Mouse (Mus musculus) gastrocnemius, postnatal 14 days (tissue): Measurements from ENCODE around the gene Rnf126. TPM values are rescaled to one million over a fixed set of nuclear protein-coding genes. Genes with fewer than 3 reads are reported as not detected.

ENCODE experiments used
- DNase-seq: peaks from one replicate; pipeline ENCODE4 v3.0.0; 2021; ENCODE audit warnings: mixed read lengths
- intact Hi-C: fragments of 180-260 bp; cut with DNase I; formaldehyde crosslinking; loops from one replicate; pipeline ENCODE4 v1.15.1; 2025; ENCODE audit warnings: low total_unique reads
- total RNA-seq, 2 experiments: library from RNA; stranded (reverse); gene quantifications; 2 replicates each; pipeline ENCODE4 v1.2.3; 2021

The Rnf126 gene
- total RNA-seq, 2 experiments from 2014 or later: 25.9 to 30.6 TPM

DNA sequence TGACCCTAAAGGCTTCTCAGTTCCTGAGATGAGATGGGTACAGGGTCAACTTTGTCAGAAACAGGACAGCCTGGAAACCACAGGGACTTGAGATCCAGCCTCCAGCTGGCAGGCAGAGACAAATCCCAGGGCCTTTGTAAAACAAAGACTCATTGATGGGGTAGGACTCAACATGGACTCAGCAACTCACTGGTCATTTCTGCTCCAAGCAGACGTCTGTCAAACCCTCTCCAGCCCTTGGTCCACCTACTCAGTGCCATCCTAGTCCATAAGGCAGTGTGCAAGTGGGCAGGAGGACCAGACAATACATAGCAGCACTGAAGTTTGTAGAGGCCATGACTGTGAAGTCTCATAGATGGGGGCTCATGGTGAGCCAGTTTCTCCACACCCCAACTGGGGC is 53.6 kb downstream of the Rnf126 start:
- intact Hi-C loops: no loop called here
- DNase-seq: no peak

DNA sequence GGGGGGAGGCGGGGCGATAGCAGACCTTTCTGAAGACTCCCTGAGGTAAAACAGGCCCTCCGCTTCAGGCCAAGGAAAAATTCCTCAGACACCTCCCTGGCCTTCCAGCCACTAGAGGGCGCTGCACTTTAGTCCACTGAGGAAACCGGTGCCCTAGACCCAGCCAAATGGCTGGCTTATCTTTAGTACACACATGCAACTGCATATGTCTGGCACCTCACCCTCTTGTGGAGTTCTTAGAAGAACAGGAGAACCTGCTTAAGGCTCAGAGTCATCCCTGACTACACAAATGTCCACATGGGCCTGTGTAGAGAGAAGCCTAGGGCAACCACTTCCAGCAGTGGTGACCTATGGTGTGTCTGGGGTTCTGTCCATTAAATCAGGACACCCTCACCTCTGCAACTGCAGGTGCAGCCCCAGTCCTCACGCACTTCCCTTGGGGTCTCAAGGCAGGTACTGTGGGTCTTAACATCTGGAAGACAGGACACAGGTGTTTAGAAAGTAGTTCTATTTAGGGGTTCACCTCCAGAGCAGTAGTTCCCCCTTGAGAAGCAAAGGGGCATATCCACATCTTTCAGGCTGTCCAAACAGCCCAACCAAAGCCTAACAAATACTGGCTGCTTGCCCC is 54.1 kb downstream of the Rnf126 start:
- intact Hi-C loops: no loop called here

DNA sequence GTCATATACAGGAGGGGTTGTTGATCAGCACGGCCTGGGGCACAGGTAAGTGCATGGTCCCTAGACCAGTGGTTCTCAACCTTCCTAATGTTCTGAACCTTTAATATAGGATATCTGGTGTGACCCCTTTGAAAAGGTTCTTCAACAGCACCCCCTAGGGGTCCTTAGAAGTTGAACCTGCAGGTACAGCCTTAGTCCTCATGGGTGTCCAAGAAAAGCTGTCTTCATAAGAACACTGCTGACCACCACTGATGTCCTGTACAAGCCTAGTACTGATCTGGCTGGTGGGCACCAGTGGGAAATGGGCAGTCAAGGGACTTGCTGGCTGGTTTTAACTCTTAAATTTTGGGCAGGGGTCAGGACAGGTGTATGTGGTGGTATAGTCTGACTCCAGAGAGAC is 54.7 kb downstream of the Rnf126 start:
- no peak for DNase-seq
- intact Hi-C loops: no loop called here

More for the DNA sequence above, 54.1 kb downstream of the Rnf126 start:
- DNase-seq: peak; percentile 81

DNA sequence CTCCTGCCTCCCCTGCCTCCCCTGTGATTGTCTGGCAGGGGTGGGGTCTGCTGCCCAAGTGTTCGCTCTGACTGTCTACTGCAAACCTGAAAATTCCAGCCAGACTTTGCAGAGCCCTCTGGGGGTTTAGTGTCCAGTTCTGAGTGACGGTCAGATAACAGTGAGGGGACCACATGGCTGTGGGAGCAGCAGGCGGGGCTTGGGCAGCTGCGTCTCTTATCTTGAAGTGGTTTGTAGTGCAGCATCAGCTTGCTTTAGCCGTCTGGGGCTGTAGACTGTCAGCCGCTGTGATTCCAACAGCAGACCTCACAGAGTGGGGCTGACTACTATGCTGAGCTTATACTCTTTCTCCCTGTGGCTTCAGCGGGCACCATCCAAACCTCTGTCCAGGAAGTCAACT is 57.4 kb downstream of the Rnf126 start:
- DNase-seq: no peak
- intact Hi-C loops: no loop called here

DNA sequence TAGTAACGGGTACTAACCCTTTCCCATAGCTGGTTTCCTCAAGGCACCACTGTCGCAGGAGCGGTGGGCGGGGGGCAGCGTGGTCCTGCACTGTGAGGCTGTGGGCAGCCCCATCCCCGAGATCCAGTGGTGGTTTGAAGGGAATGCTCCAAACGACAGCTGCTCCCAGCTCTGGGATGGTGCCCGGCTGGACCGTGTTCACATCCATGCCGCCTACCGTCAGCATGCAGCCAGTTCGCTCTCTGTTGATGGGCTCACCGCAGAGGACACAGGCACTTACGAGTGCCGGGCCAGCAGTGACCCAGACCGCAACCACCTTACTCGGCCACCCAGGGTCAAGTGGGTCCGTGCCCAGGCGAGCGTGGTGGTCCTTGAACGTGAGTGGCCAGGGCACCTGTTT is 58.1 kb downstream of the Rnf126 start:
- peak; percentile 57 for DNase-seq
- intact Hi-C loops: no loop called here

Other genes starting within 250 kb of the Rnf126 start
- 1 to 10 TPM; 1.3 to 2.2 TPM for gene Plpp2, start 233.2 kb downstream of the Rnf126 start, total RNA-seq
- gene Mier2, start 211.8 kb downstream of the Rnf126 start, total RNA-seq: 10 to 100 TPM; 10.3 to 10.6 TPM
- not detected for gene Theg, start 179.6 kb downstream of the Rnf126 start, total RNA-seq
- gene C2cd4c, start 152.9 kb downstream of the Rnf126 start, total RNA-seq: under 1 TPM; 0.11 to 0.12 TPM
- 1 to 10 TPM; 2.3 to 3.3 TPM for gene Shc2, start 129.0 kb downstream of the Rnf126 start, total RNA-seq
- 10 to 100 TPM in 1 of 2 experiments, 1 to 10 TPM in 1; 1.1 to 12.4 TPM for gene Odf3l2, start 121.2 kb downstream of the Rnf126 start, total RNA-seq
- not detected for gene Madcam1, start 102.4 kb downstream of the Rnf126 start, total RNA-seq
- 10 to 100 TPM; 22.6 to 24.0 TPM for gene Tpgs1, start 97.6 kb downstream of the Rnf126 start, total RNA-seq
- gene Cdc34, start 84.8 kb downstream of the Rnf126 start, total RNA-seq: 100 to 1,000 TPM; 314 to 321 TPM
- 1 to 10 TPM; 2.3 to 2.9 TPM for gene Gzmm, start 77.9 kb downstream of the Rnf126 start, total RNA-seq
- 100 to 1,000 TPM; 496 to 497 TPM for gene Bsg, start 62.5 kb downstream of the Rnf126 start, total RNA-seq
- under 1 TPM; 0.42 to 0.78 TPM for gene Hcn2, start 50.3 kb downstream of the Rnf126 start, total RNA-seq
- gene Polrmt, start 20.4 kb downstream of the Rnf126 start, total RNA-seq: 10 to 100 TPM; 21.5 to 21.6 TPM
- gene Fgf22, start 11.9 kb downstream of the Rnf126 start, total RNA-seq: not detected
- gene Fstl3, start 10.3 kb upstream of the Rnf126 start, total RNA-seq: 1 to 10 TPM; 1.3 to 2.2 TPM
- gene Prss57, start 24.0 kb upstream of the Rnf126 start, total RNA-seq: not detected
- gene Palm, start 26.6 kb upstream of the Rnf126 start, total RNA-seq: 10 to 100 TPM; 25.7 to 33.5 TPM
- gene Misp, start 54.0 kb upstream of the Rnf126 start, total RNA-seq: under 1 TPM in 1 of 2 experiments, not detected in 1; 0.35 TPM
- gene Ptbp1, start 87.5 kb upstream of the Rnf126 start, total RNA-seq: 10 to 100 TPM; 40.3 to 48.1 TPM
- not detected for gene Prtn3, start 107.5 kb upstream of the Rnf126 start, total RNA-seq
- under 1 TPM; 0.09 to 0.29 TPM for gene Plppr3, start 107.7 kb upstream of the Rnf126 start, total RNA-seq
- not detected for gene Elane, start 119.3 kb upstream of the Rnf126 start, total RNA-seq
- gene Cfd, start 123.9 kb upstream of the Rnf126 start, total RNA-seq: 10 to 100 TPM in 1 of 2 experiments, 1 to 10 TPM in 1; 3.6 to 16.6 TPM
- gene Med16, start 142.0 kb upstream of the Rnf126 start, total RNA-seq: 10 to 100 TPM; 37.7 to 38.1 TPM
- not detected for gene Gm26602, start 143.9 kb upstream of the Rnf126 start, total RNA-seq
- gene Kiss1r, start 150.0 kb upstream of the Rnf126 start, total RNA-seq: under 1 TPM; 0.27 to 0.44 TPM
- 100 to 1,000 TPM in 1 of 2 experiments, 10 to 100 TPM in 1; 98.8 to 106 TPM for gene R3hdm4, start 154.3 kb upstream of the Rnf126 start, total RNA-seq
- 1 to 10 TPM; 2.4 to 2.7 TPM for gene Arid3a, start 160.1 kb upstream of the Rnf126 start, total RNA-seq
- gene Wdr18, start 193.2 kb upstream of the Rnf126 start, total RNA-seq: 10 to 100 TPM; 18.7 to 23.0 TPM
- gene Grin3b, start 203.8 kb upstream of the Rnf126 start, total RNA-seq: under 1 TPM; 0.11 to 0.25 TPM
- 10 to 100 TPM; 76.2 to 84.5 TPM for gene Tmem259, start 217.4 kb upstream of the Rnf126 start, total RNA-seq
- gene Cnn2, start 221.6 kb upstream of the Rnf126 start, total RNA-seq: 10 to 100 TPM; 19.2 to 24.8 TPM
- gene Abca7, start 229.5 kb upstream of the Rnf126 start, total RNA-seq: 1 to 10 TPM; 4.2 TPM
- 1 to 10 TPM; 1.7 to 1.9 TPM for gene Arhgap45, start 249.7 kb upstream of the Rnf126 start, total RNA-seq